Mouse (Mus musculus): ENCODE measurements at regions not wholly inside any gene's neighbourhood (a gene's known extent, or its start where the extent isn't known, plus 50 kb on each side); places are given as distances from the start of the nearest gene placed in this dataset.
A peak's percentile ranks its signal among the peaks of the same experiment; 100 is the strongest.

- peak; percentile 14 for DNase-seq
These were observed 355.5 kb upstream of the Gria3 start for GRCm38 (mm10) chrX:41045156-41045555.

- no peak for DNase-seq
These were observed 347.8 kb upstream of the Gria3 start for GRCm38 (mm10) chrX:41052861-41053260.

GRCm38 (mm10) chrX:41054619-41055018, 346.0 kb upstream of the Gria3 start:
- DNase-seq = no peak

Data from adrenal gland, postnatal 10 days (tissue).